Mouse (Mus musculus) gastrocnemius, adult 18-20 months (tissue): ENCODE measurements around the gene Rint1. TPM values are rescaled to one million over a fixed set of nuclear protein-coding genes. Genes with fewer than 3 reads are reported as not detected.

ENCODE experiments used
- DNase-seq: peaks from one replicate; pipeline ENCODE4 v3.0.0; 2021; ENCODE audit warnings: low spot score
- total RNA-seq, 2 experiments: library from RNA; stranded (reverse); gene quantifications; 2 replicates each; pipeline ENCODE4 v1.2.3; 2021

Rint1 gene
- total RNA-seq, 2 experiments from 2014 or later = 6.9 to 8.9 TPM

DNA sequence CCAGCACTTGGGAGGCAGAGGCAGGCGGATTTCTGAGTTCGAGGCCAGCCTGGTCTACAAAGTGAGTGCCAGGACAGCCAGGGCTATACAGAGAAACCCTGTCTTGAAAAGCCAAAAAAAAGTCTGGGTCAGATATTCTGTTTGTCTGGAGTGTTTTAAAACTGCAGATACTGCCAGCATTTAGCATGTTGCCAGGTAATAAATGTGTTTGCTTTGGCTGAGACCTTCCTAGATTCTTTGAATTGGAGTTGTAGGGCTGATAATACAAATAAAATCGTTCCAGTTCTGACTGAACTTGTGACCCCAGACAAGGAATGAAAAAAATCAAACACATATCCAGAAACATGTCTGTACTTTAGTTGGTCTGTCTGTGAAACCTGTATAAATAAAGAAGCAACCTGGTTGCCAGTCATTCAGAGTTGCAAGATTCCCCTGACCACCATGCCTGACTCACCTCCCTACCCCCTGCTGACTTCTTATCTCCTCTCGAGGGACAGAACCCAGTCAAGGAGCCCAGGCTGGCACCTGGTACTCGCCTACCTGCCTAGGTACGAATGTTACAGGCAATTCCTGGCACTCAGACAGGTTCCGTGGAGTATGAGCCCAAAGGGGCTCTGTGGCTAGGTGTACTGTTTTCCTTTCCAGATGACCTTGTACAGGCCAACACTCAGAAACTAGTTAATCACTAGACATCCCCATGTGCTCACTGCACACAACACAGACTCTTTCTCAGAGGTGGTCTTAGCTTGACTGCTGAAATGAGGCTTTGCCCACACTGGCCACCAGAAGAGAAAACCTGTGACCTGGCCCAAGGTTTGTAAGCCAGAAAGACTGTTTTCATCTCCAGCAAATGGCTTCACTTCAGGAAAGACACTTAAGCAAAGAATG, 75.9 kb downstream of the Rint1 start:
- DNase-seq = no peak

DNA sequence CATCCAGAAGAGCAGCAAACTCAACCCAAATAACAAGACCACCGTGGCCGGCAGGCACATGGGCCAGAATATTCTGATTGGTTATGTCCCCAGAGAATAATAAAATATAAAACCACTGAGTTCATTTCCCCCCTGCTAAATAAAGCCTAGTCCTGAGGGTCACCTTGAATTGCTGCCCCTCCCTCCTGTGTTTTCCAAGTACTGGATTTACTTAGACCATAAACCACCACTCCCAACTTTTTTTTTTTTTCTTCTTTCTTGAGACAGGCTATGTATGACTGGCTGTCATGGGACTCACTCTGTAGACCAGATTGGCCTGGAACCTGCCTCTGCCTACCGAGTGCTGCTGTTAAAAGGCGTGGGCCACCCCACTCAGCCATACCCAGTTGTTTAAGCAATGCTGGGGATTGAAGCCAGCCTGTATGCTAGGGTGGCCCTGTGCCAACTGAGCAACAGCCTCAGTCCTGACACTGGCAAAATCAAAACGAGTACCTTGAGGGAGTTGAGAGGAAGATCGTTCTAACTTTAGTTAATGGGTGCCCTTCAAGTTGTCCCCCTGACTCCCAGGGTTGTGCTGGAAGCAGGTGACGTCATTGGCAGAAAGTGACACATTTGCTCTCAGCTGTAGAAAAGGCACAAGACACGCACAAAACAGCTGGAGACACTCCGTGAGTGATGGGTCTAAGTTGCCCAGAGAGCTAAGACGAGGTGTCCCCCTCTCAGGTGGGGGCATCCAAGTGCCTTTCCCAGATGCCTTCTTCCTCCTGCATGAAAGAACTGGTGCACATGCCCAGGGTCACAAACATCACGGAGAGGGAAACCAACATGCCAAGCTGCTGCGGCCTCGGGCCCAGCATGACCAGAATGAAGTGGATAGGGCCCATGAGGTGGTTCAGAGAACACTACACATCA, 76.8 kb downstream of the Rint1 start:
- no peak for DNase-seq

DNA sequence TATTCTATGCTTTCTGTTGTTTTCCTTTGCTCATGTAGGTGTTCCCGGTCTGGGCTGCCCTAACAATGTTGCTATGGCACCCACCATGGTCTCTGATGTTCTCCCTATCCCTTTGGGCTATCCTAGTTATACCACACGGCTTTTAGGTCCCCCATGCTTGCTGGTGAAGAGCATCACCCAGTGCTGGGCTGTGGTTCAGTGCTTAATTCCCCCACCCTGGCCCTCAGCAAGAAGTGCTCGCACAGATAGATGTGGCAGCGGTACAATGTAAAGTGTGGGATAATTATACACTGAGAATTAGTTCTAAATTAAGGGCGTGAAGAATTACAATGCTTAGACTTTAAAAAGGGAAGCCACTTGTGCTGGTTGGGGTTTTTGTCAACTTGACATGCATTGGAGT, 78.4 kb downstream of the Rint1 start:
- DNase-seq = no peak

Other genes with a start within 250 kb of the Rint1 start
- 10 to 100 TPM; 23.8 to 27.4 TPM for gene Srpk2, start 103.1 kb upstream of the Rint1 start, total RNA-seq
- 10 to 100 TPM; 11.3 to 12.5 TPM for gene Pus7, start 4.0 kb upstream of the Rint1 start, total RNA-seq
- 10 to 100 TPM; 60.4 to 70.0 TPM for gene Tomm7, start 56.5 kb downstream of the Rint1 start, total RNA-seq
- gene Fam126a, start 243.0 kb downstream of the Rint1 start, total RNA-seq = 1 to 10 TPM; 5.2 to 6.1 TPM